Mouse (Mus musculus) small intestine, adult 2 months (tissue): Measurements from ENCODE around the gene Ina.

Source experiments
- CTCF ChIP-seq: fragments of 200-500 bp; IDR thresholded peaks from 2 replicates; pipeline ENCODE4 v1.5.1; 2012; ENCODE audit warnings: low read depth, mild to moderate bottlenecking, control low read depth, inconsistent platforms, low read length, moderate library complexity, mixed read lengths; ENCODE audit not compliant: insufficient replicate concordance, insufficient read length; ENCODE audit errors: extremely low read depth
- POLR2A ChIP-seq: fragments of 200-500 bp; IDR thresholded peaks from 2 replicates; pipeline ENCODE4 v1.6.1; 2012; ENCODE audit warnings: low read depth, mild to moderate bottlenecking, control low read depth, inconsistent platforms, low read length, moderate library complexity

- TF ChIP-seq CTCF (no peak), POLR2A (no peak)
Observed at GRCm38 (mm10) chr19:47015965-47016364, 1.5 kb downstream of the Ina start.
